Mouse (Mus musculus): ENCODE measurements around the gene Acer1.

DNA sequence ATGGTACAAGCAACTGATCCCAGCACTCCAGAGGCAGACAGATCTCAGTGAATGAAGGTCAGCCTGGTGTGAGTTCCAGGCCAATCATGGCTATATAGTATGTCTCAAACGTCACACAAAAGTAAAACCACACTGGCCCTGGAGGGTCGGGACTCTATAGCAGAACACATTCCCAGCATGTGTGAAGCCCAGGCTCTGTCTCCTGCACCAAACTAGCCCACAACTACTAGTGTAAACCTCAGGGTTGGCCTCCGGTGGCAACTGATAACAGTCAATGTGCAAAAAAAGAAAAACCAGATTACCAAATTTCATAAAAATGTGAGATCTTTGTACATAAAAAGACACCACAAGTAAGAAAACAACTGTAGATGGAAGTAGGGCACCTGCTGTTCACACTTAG is 68.9 kb downstream of the Acer1 start:
- no peak for TF ChIP-seq GATA1 (IDR thresholded peaks at IDR 0.05; ENCODE audit: borderline replicate concordance, low read length)
- TF ChIP-seq FLI1 (IDR thresholded peaks at IDR 0.05; ENCODE audit: low read length), result no peak

All from megakaryocyte, embryonic 14.5 days (primary cell).